ENCODE assay signal across 8 mouse cellular contexts in the genomic region with DNA sequence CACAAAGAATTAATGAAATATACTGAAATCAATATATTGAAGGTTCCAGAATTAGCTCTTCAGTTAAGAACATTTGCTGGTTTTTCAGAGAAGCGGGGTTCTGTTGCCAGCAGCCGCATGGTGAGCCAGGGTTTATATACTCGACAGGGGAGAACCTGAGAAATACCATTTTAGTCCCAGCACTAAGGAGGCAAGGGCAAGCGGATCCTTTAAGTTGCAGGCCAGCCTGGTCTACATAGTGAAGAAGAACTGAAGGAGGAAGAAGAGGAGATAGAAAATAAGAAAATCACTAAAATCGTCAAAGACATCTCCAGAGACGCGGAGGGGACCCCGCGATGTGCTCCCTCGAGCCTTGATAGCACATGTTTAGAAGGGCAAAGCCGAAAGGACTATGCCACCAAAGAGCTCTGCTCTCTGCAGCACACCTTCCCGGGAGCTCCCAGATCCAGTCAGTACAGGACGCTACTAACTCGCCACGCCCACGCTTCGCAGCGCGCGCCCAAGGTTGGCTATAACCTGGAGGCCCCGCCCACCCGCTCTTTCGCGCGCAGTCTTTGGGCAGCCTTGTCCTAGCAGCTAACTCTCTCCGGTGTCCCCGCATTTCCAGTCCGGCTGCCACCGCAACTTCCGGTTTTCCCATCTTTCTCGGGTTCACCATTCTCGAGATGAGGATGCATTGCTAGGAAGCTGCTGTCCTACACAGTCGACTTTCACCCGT. TPM values are rescaled to one million over a fixed set of nuclear protein-coding genes. Genes with fewer than 3 reads are reported as not detected.
DNase-seq lines count a peak whose midpoint lies in the region; ATAC-seq and TF ChIP-seq lines count a peak whose summit lies in the region.

No protein-coding gene starts in this region.

- H3K36me3 ChIP-seq in megakaryocyte, embryonic 14.5 days (replicated peaks; ENCODE audit: low read length) = no peaks in the 10 kb centered on the region

- peak overlapping the region; percentile 18 for H3K27ac ChIP-seq in cortical plate, adult 2 months (ENCODE audit: insufficient read depth, low read length)

- no peaks in the 10 kb centered on the region for H3K9me3 ChIP-seq in megakaryocyte, embryonic 14.5 days

- TF ChIP-seq CTCF in cortical plate, adult 2 months (IDR thresholded peaks at IDR 0.05; ENCODE audit: extremely low read depth, insufficient read depth, low read length) = no peak

- peak; percentile 71 for TF ChIP-seq POLR2A in cortical plate, adult 2 months (IDR thresholded peaks at IDR 0.05; ENCODE audit: extremely low read depth, insufficient read depth, low read length)

- DNase-seq in gastrocnemius, adult 8-10 months (ENCODE audit: low spot score in 2 of 2) = peak; percentile 90 to 95
- DNase-seq in hindlimb bud, embryonic 11.5 days (ENCODE audit: extremely low spot score, low read depth, low spot score) = peak; percentile 84
- DNase-seq in left cerebral cortex, adult 8-10 months (ENCODE audit: low spot score in 2 of 2) = peak; percentile 97 to 98
- DNase-seq in right cerebral cortex, postnatal 10 days (ENCODE audit: low spot score in 2 of 2) = peak; percentile 98 to 99
- DNase-seq in urinary bladder, postnatal 25 days (ENCODE audit: low spot score) = peak; percentile 89

- H3K4me3 ChIP-seq in cortical plate, adult 2 months (ENCODE audit: insufficient read depth, low read length) = peak overlapping the region; percentile 53
- H3K4me3 ChIP-seq in megakaryocyte, embryonic 14.5 days (replicated peaks) = peak overlapping the region; percentile 90

- peak; percentile 96 for ATAC-seq in activated CD4-positive, CD25-positive, alpha-beta regulatory T cell, adult 4 months

- H3K27me3 ChIP-seq in megakaryocyte, embryonic 14.5 days (replicated peaks) = peaks cover 9% of the 10 kb centered on the region

- no peaks in the 10 kb centered on the region for H3K4me1 ChIP-seq in cortical plate, adult 2 months (ENCODE audit: control insufficient read depth, insufficient read depth, low read length)
- H3K4me1 ChIP-seq in megakaryocyte, embryonic 14.5 days = peaks cover 21% of the 10 kb centered on the region

RNA-seq across cellular contexts. Expression of a gene that starts 6.9 kb away (rescaled TPM):
- polyA plus RNA-seq in activated CD4-positive, CD25-positive, alpha-beta regulatory T cell, adult 4 months (2017; shearing (Covaris generic)) = not detected
- polyA plus RNA-seq in cortical plate, adult 2 months (2012; rRNA removed) = 27.2 and 28.5 TPM in 2 replicates
- total RNA-seq in gastrocnemius, adult 8-10 months (2022) = 1 to 10 TPM; 2.8 to 3.9 (median 3.2) TPM
- total RNA-seq in left cerebral cortex, adult 8-10 months (2022) = 10 to 100 TPM; 20.6 to 32.1 (median 27.1) TPM
- 0.96 TPM in 1 of 2 replicates, not detected in the other for polyA plus RNA-seq in megakaryocyte, embryonic 14.5 days (2012; ENCODE audit: insufficient read depth, low replicate concordance)

RNA-seq across cellular contexts. Expression of a gene that starts 8.3 kb away (rescaled TPM):
- polyA plus RNA-seq in activated CD4-positive, CD25-positive, alpha-beta regulatory T cell, adult 4 months (2017; shearing (Covaris generic)) = 1 to 10 TPM; 1.3 to 3.4 TPM
- polyA plus RNA-seq in cortical plate, adult 2 months (2012; rRNA removed) = 0.13 TPM in 1 of 2 replicates, not detected in the other
- total RNA-seq in gastrocnemius, adult 8-10 months (2022) = not detected
- total RNA-seq in left cerebral cortex, adult 8-10 months (2022) = not detected
- not detected in 2 replicates for polyA plus RNA-seq in megakaryocyte, embryonic 14.5 days (2012; ENCODE audit: insufficient read depth, low replicate concordance)

RNA-seq across cellular contexts. Expression of a gene that starts 28.3 kb away (rescaled TPM):
- 1 to 10 TPM; 4.3 to 4.9 TPM for polyA plus RNA-seq in activated CD4-positive, CD25-positive, alpha-beta regulatory T cell, adult 4 months (2017; shearing (Covaris generic))
- polyA plus RNA-seq in cortical plate, adult 2 months (2012; rRNA removed) = 7.9 and 8.7 TPM in 2 replicates
- total RNA-seq in gastrocnemius, adult 8-10 months (2022) = 1 to 10 TPM; 2.1 to 2.7 (median 2.2) TPM
- 1 to 10 TPM; 5.9 to 7.1 (median 6.8) TPM for total RNA-seq in left cerebral cortex, adult 8-10 months (2022)
- polyA plus RNA-seq in megakaryocyte, embryonic 14.5 days (2012; ENCODE audit: insufficient read depth, low replicate concordance) = 4.9 and 8.0 TPM in 2 replicates

RNA-seq across cellular contexts. Expression of a gene that starts 52.7 kb away (rescaled TPM):
- polyA plus RNA-seq in activated CD4-positive, CD25-positive, alpha-beta regulatory T cell, adult 4 months (2017; shearing (Covaris generic)) = 1 to 10 TPM; 1.0 to 2.0 TPM
- polyA plus RNA-seq in cortical plate, adult 2 months (2012; rRNA removed) = 0.23 and 0.28 TPM in 2 replicates
- not detected for total RNA-seq in gastrocnemius, adult 8-10 months (2022)
- total RNA-seq in left cerebral cortex, adult 8-10 months (2022) = under 1 TPM in 3 of 4 experiments, not detected in 1; 0.16 to 0.20 (median 0.19) TPM
- polyA plus RNA-seq in megakaryocyte, embryonic 14.5 days (2012; ENCODE audit: insufficient read depth, low replicate concordance) = not detected in 2 replicates

Comparison
In these comparisons a context has a peak if more than half of its experiments do, and no peak if none do; other contexts are left out.
1. Peak in every context shown above with its lines: DNase-seq, ATAC-seq, H3K4me3 ChIP-seq and H3K27ac ChIP-seq.
2. RNA of a gene that starts 6.9 kb away (polyA plus RNA-seq): 27.2 to 28.5 TPM in cortical plate, adult 2 months; 0.96 TPM in megakaryocyte, embryonic 14.5 days and not detected in activated CD4-positive, CD25-positive, alpha-beta regulatory T cell, adult 4 months; every median in the first group is over 10 times any median in the second.